Mouse (Mus musculus): ENCODE data around the gene Psmc4.

The Psmc4 gene

DNA sequence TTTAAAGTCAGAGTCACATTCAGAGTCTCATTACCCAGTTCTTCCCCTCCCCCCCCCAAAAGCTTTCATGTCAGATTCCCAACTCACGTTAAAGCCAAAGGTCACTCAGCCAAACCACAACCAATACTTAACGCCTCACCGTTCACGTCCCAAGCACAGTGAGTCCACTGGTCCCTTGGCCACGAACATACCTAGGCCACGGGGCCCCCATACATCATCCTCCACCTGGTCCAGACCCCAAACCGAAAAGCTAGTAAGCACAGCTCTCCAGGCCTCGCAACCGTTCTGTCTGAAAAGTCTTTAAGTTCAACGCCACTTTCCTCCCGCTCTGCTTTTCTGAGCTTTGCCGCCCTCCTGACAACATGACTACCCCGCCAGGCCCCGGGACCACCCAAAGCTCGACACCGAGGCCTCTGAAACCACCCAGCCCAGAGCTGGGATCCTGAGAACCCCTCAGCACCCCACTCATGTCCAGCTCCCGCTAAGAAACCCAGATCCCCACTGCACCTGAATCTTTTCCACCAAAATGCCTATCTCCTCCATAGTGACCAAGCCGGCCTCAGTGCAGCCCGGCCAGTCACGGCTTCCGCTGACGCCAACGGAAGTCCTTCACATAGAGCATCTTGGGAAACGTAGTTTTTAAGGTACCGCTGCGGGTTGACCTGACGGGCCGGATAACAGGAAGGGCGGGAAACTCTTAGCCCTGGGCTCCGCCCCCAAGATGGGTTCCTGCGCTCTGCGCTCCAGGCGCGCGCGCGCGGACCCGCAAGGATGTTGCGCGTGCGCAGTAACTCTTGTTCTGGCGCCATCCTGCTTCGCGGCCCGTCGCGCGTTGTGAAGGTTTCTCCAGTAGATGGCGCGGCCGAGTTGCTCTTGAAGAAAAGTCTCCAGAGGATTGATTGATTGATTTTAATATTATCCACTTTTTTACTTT lies at the start of gene Psmc4:
TSS of gene Psmc4 (minus strand) at position 626 of the 934 bp plus-strand sequence.
- peak; percentile 97 for DNase-seq (ENCODE audit: low read depth, low spot score)

DNA sequence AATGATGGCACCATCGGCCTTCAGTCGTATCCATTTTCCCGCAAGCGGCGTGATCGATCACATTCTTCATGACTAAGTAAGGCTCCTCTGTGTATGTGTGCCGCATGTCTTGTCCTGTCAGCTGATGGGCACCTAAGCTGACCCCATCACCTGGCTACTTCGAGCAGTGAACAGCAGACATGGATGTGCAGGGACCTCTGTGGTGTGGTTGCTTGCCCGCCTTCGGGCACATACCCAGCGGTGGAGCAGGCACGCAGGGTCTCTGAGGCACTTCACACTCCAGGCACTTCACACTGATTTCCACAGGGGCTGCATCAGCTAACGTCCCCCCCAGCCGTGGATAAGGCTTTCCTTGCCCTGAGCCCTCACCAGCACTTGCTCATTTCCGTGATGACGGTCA lies 49.2 kb upstream of the Psmc4 start:
- DNase-seq (ENCODE audit: low read depth, low spot score): no peak

DNA sequence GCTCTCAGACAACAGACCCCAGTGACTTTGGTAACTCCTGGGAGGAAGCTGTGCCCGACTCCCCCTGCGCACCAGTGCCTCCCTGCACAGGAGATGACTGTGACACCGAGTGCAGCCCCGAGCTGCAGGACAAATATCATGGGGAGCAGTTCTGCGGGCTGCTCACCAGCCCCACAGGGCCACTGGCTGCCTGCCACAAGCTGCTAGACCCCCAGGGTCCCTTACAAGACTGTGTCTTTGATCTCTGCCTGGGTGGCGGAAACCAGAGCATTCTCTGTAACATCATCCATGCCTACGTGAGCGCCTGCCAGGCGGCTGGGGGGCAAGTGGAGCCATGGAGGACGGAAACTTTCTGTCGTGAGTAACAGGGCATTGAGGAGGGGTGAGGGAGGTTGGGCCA lies 43.6 kb upstream of the Psmc4 start:
- no peak for DNase-seq (ENCODE audit: low read depth, low spot score)

- no peak for DNase-seq (ENCODE audit: low read depth, low spot score)
These were observed 36.3 kb upstream of the Psmc4 start for GRCm38 (mm10) chr7:28086236-28086635.

- peak; percentile 4 for DNase-seq (ENCODE audit: low read depth, low spot score)
These were observed 34.3 kb upstream of the Psmc4 start for GRCm38 (mm10) chr7:28084215-28084614.

DNA sequence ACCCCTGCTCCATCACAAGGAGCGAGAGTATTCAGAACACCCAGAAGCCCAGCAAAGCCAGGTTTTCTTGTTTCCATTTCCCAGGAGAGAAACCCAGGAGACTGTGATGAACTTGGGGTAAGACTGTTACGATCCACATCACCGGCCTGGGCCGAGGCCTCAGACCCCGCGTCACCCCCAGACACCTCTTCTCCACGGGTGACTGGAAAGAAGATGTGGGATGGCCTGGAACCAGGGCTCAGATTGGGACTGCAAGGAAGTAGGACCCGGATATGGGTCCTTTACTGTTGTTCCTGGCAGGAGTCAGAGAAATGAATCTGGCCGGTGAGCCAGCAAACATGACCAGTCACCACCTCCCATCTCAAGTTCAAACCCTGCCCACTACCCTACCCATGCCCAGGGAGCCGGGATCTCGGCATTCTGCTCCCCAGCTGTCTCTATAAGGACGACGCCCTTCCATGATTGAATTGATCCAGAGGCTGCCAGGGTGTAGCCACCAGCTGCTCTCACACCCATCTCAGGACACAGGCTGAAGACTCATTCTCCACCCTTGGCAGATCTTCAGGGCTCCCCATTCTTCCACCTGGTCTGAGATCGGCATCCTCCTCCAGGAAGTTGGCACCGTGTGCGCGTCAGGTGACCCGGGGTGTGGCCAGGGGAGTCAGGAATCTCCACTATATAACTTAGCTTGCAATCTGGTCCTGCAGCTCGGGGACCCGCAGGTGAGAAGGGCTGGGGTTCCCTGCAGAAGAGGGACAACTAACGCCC lies 20.8 kb upstream of the Psmc4 start, which contains the start of gene Fcgbp:
TSS of gene Fcgbp (plus strand) at position 706 of the 768 bp plus-strand sequence.
- no peak for DNase-seq (ENCODE audit: low read depth, low spot score)

- no peak for DNase-seq (ENCODE audit: low read depth, low spot score)
These were observed 19.8 kb upstream of the Psmc4 start for GRCm38 (mm10) chr7:28069546-28070172.

GRCm38 (mm10) chr7:28068661-28069060 lies 18.8 kb upstream of the Psmc4 start:
- DNase-seq (ENCODE audit: low read depth, low spot score): no peak

GRCm38 (mm10) chr7:28059972-28060371 lies 10.1 kb upstream of the Psmc4 start:
- no peak for DNase-seq (ENCODE audit: low read depth, low spot score)

- no peak for DNase-seq (ENCODE audit: low read depth, low spot score)
These were observed 3.4 kb upstream of the Psmc4 start for GRCm38 (mm10) chr7:28053046-28053930.

DNA sequence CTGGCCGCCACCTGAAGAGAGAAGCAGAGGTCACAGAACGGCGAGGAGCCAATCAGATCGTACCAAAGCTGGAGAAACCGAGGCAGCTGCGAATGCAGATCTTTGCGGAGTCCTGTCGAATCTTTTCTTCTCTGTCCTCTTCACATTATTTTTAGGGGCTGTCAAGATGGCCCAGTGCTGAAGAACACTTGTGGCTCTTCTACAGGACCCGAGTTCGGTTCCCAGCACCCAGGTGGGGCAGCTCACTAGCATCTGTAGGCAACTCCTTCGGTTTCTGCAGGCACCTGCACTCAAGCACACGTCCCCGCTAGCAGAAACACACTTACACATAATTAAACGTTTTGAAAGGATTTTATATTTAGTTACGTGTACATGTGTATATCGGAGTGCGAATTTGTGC lies 683 bp upstream of the Psmc4 start:
- no peak for DNase-seq (ENCODE audit: low read depth, low spot score)

- no peak for DNase-seq (ENCODE audit: low read depth, low spot score)
These were observed 5.4 kb downstream of the Psmc4 start for GRCm38 (mm10) chr7:28044524-28044923.

GRCm38 (mm10) chr7:28014445-28014810 lies 35.5 kb downstream of the Psmc4 start:
- DNase-seq (ENCODE audit: low read depth, low spot score): no peak

DNA sequence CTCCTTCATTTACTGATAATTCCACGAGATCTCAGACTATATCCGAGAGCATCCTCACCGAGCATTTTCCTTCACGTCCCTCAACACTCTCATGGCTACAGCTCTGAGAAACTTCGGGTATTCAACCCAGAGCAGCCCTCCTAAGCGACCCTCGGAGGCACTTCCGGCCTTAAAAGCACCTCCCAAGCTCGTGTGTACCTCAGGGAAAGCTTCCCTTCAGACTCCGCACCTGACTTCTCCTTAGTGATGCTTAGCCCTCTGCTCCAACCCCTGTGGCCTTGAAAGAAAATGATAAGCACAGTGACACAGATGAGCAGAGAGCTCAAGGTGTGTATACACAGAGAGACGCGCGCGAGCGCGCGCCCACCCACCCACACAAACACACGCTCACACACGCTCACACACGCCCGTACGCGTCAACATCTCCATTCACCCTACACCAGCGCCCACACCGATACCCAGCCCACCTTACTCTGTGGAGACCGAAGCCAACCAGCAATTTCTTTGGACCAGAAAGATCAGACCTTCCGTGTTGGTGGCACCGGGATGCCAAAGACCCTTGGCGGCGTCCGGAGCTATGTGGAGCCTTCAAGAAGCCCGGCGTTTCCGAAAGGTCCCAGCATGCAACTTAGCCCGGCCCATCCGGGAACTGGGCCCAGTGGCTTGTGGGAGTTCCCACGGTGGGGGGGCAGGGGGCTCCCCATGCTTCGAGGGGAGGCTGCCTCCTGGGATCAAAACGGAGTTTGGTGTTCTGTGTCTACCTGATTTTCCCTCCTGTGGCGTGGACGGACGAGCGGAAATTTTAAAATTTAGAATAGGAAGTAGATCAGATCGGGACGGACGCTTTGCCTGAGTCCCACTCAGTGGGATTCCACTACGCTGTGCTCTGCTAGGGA lies 36.1 kb downstream of the Psmc4 start, which contains the start of gene Zfp850:
TSS of gene Zfp850 (minus strand) at position 567 of the 896 bp plus-strand sequence.
- peak; percentile 46 for DNase-seq (ENCODE audit: low read depth, low spot score)

- DNase-seq (ENCODE audit: low read depth, low spot score): no peak
These were observed 39.6 kb downstream of the Psmc4 start for GRCm38 (mm10) chr7:28010271-28010670.
